Mouse (Mus musculus): ENCODE data around the gene Abi1.

GRCm38 (mm10) chr2:23084540-23084939 lies 44.5 kb upstream of the Abi1 start:
- TF ChIP-seq CTCF (IDR thresholded peaks at IDR 0.05; ENCODE audit: low read depth, low read length) (no peak), POLR2A (IDR thresholded peaks at IDR 0.05; ENCODE audit: insufficient read depth, low read length) (no peak)

All from ES-Bruce4 (cell line).